Mouse (Mus musculus) T-cell, adult 2 months (primary cell): Measurements from ENCODE around the gene Psat1.

Experiments
- DNase-seq: peaks from one replicate; pipeline ENCODE4 v3.0.0; 2022; ENCODE audit warnings: low spot score

Psat1 gene

GRCm38 (mm10) chr19:15947237-15947636 lies at the start of gene Psat1:
Gene Psat1, minus strand, starts transcription at chr19:15947337.
- DNase-seq, result no peak

- no peak for DNase-seq
These were observed 43.0 kb upstream of the Psat1 start for GRCm38 (mm10) chr19:15990102-15990501.

GRCm38 (mm10) chr19:15985172-15985713 lies 38.1 kb upstream of the Psat1 start:
- DNase-seq, result no peak

GRCm38 (mm10) chr19:15984449-15985171 lies 37.5 kb upstream of the Psat1 start, which contains the start of gene Cep78:
Gene Cep78, minus strand, starts transcription at chr19:15984989.
- peak; percentile 91 for DNase-seq

GRCm38 (mm10) chr19:15983739-15984344 lies 36.7 kb upstream of the Psat1 start:
- DNase-seq, result no peak

GRCm38 (mm10) chr19:15982926-15983738 lies 36.0 kb upstream of the Psat1 start:
- no peak for DNase-seq

GRCm38 (mm10) chr19:15981861-15982260 lies 34.7 kb upstream of the Psat1 start:
- peak; percentile 58 for DNase-seq

GRCm38 (mm10) chr19:15973365-15973764 lies 26.2 kb upstream of the Psat1 start:
- no peak for DNase-seq

GRCm38 (mm10) chr19:15965082-15965481 lies 17.9 kb upstream of the Psat1 start:
- DNase-seq, result peak; percentile 19

GRCm38 (mm10) chr19:15964533-15964932 lies 17.4 kb upstream of the Psat1 start:
- no peak for DNase-seq

- no peak for DNase-seq
These were observed 16.0 kb upstream of the Psat1 start for GRCm38 (mm10) chr19:15963011-15963695.

GRCm38 (mm10) chr19:15962313-15962712 lies 15.2 kb upstream of the Psat1 start:
- DNase-seq, result no peak

GRCm38 (mm10) chr19:15950225-15950624 lies 3.1 kb upstream of the Psat1 start:
- no peak for DNase-seq

- DNase-seq, result no peak
These were observed 1.7 kb upstream of the Psat1 start for GRCm38 (mm10) chr19:15948867-15949266.

- no peak for DNase-seq
These were observed 1.3 kb upstream of the Psat1 start for GRCm38 (mm10) chr19:15948426-15948825.

- DNase-seq, result no peak
These were observed 474 bp downstream of the Psat1 start for GRCm38 (mm10) chr19:15946663-15947062.

GRCm38 (mm10) chr19:15943117-15943423 lies 4.1 kb downstream of the Psat1 start:
- DNase-seq, result no peak

GRCm38 (mm10) chr19:15942421-15943116 lies 4.6 kb downstream of the Psat1 start:
- no peak for DNase-seq

GRCm38 (mm10) chr19:15941399-15941798 lies 5.7 kb downstream of the Psat1 start:
- no peak for DNase-seq

GRCm38 (mm10) chr19:15925719-15926045 lies 21.5 kb downstream of the Psat1 start:
- DNase-seq, result no peak

- peak; percentile 83 for DNase-seq
These were observed 22.0 kb downstream of the Psat1 start for GRCm38 (mm10) chr19:15924866-15925718.
